Mouse (Mus musculus) frontal cortex, adult 2 months (tissue): Measurements from ENCODE around the gene Plcb4. TPM values are rescaled to one million over a fixed set of nuclear protein-coding genes. Genes with fewer than 3 reads are reported as not detected.

Experiments used
- DNase-seq, 2 experiments: peaks; one replicate each; pipeline ENCODE4 v3.0.0; 2022; ENCODE audit warnings: low spot score in 1 of 2; ENCODE audit errors: extremely low spot score in 1 of 2
- polyA plus RNA-seq: library from polyadenylated mRNA; depleted of rRNA; stranded (reverse); fragments of >200 nt; gene quantifications from 2 replicates; pipeline ENCODE4 v1.2.3, GENCODE M21; 2012

Plcb4 gene
- polyA plus RNA-seq, 1 experiment, result 48.5 TPM

DNA sequence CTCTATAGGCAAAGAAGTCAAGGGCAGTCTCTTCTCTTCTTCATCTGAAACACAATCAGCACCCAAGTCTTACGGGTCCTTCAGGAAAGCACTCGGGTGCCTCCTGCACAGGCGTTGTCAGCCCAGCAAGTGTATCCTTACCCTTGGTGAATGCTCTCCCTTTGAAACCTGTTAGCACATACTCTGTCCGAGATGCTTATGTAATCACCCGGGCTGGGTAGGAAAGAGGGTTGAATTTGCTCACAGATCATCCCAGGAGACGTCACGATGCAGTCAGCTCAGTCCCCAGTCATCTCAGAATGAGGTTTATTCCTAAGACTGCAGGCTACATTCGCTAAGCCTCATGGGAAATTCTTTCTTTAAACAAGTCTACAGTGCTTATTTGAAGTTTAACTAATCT, 184.9 kb downstream of the Plcb4 start:
- DNase-seq, result no peak

DNA sequence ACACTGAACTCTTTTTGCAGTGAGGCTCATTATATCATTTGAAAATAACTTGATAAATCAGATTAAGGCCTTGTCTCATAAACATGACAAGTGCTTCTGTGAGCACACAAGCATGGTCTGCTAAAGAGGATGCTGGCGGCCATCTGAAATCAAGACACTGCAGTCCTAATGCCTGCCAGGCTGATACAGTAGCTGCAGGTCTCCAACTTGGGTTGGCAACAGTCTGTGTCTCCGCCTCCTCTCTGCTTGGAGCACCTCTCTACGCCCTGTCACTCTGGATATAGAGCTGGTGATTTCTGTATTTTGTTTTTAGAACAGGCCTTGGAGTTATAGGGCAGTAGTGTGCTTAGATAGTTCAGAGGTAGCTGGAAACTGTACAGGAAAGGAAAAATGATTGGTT, 188.1 kb downstream of the Plcb4 start:
- no peak for DNase-seq

DNA sequence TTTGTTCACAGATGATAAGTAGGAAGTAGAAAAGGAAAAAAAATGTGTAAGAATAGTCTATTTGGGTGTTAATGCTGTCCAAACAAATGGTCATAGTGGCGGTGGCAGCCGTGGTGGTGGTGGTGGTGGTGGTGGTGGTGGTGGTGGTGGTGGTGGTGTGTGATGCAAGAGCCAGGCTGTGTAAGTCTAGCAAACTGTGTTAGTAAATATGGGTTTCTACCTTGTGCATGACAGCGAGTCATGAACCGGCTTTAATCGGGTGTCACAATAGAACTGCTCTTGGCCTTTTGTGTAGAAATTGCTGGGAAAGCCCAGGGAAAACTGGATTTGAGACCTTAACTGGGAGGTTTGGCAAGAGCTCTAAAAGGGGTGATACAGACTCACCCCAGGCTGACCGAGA, 188.9 kb downstream of the Plcb4 start:
- DNase-seq, result no peak

DNA sequence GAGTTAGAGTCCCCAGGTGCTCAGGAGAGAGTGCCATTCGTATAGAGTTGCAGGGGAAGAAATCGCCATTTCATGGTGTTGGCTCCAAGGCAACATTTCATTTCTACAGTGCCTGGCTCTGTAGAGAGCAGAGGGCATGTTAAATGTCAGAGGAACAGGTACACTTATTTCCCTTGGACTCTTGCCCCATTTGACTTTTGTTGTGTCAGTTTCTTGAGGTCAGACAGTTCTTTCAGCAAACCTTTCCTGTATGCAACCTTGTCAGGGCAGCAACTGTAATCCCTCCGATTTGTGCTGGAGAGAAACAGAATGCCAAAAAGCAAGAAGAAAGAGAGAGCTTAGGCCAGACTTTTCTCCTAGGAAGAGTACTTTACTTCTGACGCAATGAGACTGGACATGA, 189.4 kb downstream of the Plcb4 start:
- no peak for DNase-seq

DNA sequence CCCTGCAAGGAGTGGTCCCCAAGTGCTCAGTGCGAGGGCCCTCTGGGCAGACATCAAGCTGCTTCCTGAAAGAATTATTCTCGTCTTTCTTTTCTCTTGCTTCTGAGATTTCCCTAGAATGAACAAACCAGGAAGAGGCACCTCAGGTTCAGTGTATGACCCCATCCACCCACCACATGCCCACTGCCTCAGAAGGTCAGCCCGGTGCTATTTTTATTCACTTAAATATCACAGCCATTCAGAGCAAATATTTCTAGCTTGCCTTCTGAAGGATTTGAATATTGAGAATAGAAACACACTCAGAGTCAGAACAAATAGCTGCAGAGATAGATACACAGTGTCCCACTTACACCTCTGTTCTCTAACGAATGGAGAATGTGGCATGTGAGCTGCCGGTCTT, 193.2 kb downstream of the Plcb4 start:
- DNase-seq, result no peak

DNA sequence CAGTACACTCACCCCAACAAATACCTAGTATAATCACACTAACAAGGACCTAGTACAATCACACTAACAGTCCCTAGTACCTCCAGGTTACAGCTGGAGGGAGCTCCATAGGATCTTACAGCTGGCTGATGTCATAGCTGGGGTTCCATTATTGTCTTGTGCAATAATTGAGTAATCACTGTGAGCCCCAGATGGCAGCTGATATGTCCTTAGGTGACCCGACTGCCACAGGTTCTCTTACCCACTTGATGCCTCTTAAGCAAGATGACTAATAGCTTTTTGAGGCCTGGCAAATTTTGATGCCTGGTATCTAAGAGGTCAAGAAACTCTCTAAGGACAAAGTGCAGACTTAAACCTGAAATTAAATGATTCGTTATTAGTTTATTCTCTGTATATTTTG, 194.3 kb downstream of the Plcb4 start:
- no peak for DNase-seq

DNA sequence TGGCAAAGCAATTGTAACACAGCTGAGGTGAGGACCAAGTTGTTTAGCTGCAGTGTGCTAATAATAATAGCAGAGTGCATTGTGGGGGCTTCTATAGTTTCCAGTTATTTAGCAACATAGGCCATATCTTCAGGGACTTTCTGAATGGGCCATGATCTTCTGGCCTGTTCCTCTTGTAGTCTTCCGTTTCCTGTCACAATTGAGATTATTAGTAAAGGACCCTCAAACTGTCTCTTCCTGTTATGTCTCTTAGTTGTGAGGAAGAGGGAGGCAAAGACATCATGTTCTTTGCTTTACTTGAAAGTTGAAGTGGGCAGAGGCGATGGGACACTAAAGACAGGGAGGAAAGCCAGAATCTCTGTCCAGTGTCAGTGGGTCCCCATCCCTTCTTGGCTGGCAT, 195.2 kb downstream of the Plcb4 start:
- no peak for DNase-seq

DNA sequence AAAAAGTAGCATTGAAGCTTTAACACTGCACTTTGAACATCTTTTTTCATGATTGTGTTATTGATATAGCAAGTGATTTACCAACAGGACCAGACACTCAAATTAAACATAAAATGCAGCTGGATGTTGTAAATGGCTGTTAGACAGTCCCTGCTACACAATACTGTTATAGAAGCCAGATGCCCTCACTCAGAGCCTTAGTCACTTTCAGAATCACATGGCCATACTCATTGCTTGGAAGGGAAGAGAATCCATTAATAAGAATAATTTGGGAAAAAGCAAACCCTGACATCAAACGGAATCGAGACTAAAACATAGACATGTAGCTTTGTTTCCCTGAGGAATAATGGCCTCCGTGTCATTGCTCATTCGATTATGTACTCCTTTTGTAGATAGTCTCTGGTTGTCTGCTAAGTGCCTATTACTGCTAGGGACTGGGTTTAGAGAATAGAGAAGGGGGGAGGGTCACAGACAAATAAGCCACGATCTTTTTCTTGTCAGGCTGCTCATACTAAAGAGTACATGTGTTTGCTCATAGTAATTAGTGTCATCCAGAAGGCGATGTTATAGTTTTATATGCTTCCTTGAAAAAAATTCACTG, 197.2 kb downstream of the Plcb4 start:
- no peak for DNase-seq

DNA sequence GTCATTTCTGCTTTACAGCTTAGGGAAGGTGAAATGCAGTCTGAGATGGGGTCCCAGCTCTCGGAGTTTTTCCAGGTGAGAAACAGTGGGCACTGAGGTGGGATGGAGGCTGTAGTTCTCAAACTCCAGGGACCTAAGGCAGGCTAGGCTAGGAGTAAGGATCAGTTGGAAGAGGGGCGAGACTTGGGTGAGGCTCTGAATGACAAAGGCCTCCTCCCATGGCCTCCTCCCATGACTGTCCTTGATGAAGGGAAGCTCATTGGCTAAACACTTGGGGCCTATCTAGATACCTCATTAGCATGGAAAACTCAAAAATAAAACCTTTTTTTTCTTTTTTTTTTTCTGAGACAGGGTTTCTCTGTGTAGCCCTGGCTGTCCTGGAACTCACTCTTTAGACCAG, 198.0 kb downstream of the Plcb4 start:
- DNase-seq, result no peak

DNA sequence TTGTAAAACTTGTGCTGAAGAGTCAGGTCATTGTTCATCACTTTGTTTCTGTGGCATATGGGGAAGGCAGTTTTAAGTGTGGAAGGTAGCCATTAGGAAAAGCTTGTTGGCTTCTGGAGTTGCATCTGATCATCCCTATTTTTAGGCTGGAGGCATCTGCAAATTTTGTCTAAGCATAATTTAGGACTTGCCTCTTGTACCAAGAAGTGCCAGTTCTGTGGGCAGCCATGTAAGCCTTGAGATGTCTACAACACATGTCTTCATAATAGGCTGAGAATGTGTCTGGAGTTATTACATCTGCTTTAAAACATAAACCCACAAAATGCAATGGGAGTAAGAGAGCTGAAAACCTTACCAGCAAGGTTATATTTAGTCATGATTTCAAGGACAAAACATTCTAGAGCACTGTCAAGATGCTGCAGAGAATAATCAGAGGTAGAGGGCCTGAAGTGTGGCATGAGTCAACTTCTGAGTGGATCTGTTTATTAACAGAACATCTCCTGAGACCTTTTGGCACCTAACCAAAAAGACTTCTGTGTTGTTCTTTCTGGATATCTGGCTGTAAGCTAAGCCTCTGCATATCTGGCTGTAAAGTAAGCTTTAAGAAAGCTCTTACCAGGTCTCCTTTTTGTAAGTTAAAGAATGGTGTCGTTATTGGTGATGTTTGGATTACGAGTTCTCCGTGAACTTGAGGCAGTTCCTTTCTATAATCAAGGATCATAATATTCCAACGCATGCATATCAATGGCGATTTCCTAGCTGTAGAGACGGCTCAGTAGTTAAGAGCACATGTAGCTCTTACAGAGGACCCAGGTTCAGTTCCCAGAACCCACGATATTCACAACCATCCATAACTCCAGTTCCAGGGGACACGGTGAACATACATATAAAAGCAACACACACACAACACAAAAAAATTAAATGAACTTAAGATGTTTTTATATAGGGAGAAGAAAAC, 203.0 kb downstream of the Plcb4 start:
- peak; percentile 49 to 55 for DNase-seq

DNA sequence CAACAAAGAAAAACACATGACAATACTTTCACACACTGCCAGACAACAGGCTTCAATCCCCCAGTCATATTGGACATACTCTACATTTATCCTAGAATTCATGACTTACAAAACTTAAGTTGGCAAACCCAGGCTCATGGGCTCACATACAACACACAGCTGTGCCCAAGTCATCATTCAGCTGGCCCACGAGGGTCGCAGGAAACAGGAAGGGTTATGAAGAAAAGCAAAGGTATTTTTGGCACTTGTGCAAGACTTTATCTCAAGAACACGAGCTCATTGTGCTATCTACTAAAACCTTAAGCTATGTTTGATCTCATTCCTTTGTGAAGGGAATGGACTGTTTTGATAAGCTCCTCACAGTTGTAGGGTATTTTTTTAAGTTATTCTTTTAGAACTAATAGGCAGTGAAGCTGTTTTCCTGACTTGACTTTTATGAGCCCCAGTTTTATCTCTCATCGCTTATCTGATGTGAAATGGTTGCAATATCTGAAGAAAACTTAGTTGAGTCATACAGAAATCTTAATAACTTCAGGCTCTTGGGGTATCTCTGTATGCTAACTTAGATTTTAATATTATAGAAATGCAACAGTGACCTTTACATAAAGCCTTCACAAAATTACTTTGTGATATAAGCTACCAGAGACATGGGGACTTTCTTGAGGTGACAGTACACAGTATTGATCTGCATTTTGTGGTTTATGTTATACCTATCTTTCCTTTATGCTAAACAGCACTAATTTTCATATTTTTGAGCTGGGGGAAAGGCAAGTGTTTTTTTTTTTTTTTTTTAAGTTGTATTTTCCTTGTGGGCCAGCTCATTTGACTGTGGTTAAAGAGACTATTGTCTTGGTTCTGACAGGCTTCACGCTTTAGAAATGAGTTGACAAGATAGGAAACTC, 203.9 kb downstream of the Plcb4 start:
- no peak for DNase-seq

DNA sequence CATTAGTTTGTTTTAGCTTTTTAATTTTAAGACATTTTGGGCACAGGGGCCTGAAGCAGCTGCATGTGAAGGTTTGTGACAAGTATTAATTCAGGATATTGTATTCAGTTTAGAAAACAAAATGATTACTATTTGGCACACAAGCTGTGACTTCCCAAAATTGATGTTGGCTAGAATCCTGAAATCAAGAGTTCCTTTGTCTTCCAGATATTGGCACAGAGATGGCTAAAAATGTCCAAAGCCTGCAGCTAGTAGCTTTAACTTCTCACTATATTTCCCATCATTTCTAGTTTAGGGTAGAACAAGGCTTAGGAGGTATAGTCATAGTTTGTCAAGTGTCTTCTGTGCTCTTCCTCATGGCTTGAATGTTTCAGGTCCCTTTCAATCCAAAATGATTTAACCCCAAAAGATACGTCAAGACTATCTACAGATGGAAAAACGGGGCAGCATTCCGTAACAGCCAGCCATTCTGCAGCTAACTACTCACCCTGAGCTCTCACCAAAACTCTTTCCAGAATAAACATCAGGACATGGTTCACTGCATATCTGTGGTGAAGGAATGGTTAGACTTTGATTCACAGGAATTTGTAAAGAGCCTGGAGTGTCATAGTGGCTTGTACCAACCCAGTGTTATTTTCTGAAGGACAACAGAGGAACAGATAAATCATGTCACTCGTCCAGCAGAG, 204.7 kb downstream of the Plcb4 start:
- no peak for DNase-seq

DNA sequence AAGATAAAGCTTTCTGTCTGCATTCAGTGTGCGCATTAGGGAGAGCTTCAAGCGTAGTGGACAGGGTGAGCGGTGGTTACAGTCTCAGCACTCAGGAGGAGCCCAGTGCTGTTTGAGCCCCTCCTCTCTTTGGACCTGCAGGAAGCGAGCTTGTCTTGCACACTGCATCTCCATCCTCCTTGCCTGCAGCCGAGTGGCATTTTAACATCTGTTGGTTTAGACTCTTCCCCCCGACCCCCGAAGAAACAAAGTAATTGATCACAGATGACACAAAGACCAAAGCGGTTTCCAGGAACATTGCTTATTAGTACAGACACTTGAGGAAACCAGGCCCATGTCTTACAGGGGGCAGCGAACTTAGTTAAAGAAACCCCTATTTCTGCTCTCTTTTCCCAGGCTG, 207.6 kb downstream of the Plcb4 start:
- no peak for DNase-seq

DNA sequence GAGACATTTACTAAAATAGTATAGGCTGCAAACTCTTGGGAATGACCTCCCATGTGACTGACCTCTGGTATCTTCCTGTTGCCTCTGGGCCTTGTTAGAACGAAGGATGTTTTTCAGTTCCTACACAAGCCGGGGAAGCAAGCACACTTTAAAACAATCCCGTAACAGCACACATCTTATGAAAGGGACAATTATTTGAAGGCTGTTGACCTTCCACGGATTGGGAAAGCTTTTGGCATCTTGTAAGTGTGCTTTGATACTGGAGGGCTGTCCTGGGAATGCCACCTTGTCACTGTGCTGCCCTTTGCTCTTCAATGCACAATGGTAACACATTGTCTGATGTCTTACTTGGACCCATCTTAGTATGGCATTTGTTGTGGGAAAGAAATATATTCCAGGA, 208.0 kb downstream of the Plcb4 start:
- no peak for DNase-seq

DNA sequence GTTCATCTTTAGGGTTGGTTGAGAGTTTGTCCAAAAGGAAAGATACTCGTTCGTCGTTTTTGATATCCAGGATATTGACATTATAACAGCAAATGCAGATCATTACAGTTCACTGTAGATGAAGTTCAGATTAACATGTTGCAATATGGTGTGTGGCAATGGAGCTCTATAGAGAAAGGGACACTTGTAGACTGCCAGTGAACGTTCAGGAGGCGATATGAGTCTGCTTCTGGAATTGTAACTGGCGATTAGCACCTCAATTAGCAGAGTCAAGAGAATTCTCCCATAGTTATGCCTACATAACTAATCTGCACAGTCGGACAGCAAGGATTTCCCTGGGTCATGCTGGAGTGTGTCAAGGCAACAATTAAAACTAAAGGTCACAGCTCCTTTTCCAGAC, 210.8 kb downstream of the Plcb4 start:
- DNase-seq, result no peak

DNA sequence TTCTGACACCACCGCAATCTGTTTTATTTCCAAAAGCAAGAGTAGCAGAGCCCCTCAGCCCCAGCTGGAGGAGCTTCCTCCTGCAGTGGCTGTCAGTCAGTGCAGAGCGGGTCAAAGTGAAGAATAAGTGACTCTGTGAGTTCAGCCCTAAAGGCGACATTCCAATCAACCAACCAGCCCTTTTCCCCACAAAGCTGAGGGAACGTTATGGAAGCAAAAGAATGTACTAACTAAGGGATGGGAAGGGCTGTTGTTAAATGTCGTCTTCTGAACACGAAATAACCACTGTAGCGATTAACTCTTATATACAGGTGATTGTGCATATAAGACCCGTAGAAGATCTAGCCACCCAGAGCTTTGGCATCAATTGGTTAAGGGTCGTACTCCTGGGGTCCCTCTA, 214.3 kb downstream of the Plcb4 start:
- DNase-seq, result no peak

DNA sequence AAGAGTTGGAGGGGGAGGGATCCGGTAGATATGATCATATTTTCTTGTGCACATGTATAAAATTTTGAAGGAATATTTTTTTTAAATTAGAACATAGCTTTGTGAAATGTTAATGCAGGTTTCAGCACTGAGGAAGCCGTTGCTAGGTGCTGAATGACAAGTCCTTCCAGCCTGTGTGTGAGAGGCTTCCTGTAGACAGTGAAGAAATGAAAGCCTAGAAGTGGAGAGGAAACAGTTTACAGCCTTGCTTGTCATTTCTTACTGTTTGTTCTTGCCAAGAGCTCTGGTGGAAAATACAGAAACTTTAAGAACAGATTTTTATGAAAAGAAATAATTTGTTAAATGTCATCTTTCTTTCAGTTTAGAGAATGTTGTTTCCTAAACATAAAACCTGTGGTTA, 214.9 kb downstream of the Plcb4 start:
- DNase-seq, result no peak

DNA sequence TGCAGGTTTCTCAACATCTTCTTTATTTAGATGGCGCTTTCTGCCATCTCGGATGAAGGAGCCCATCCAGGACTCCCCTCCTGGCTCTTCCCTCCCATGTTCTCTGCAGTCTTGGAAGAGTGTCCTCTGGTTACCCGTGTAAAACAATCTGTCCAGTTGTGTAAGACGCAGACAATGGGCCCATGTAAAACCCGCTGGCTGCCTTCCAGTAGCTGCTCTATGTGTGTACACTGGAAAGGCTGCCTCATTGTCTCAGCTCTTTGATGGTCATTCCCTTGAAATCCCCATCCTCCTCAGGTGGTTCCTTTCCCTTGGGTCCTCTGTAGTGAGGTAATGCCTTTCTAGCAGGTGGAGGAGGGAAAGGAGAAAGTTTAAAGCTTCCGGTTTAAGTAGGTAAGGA, 216.7 kb downstream of the Plcb4 start:
- peak in 1 of 2 experiments; percentile 33 for DNase-seq

DNA sequence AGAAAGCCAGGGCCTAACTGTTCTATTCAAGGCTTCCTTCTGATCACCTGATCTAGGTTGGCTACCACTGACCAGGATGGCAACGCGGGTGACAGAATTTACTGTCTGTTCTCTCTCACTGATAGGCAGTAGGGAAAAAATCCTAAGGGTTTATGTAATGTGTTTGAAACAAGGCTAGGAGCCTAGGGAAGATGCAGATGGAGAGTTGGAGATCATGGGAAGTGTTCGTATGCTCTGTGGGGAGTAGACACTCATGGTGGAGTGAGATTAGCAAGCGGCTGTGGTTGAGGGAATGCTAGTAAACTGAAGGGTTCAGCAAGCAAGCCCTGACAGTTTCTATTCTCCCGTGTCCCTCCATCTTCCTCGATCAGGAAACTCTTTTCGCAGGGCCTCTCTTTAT, 220.5 kb downstream of the Plcb4 start:
- DNase-seq, result no peak

DNA sequence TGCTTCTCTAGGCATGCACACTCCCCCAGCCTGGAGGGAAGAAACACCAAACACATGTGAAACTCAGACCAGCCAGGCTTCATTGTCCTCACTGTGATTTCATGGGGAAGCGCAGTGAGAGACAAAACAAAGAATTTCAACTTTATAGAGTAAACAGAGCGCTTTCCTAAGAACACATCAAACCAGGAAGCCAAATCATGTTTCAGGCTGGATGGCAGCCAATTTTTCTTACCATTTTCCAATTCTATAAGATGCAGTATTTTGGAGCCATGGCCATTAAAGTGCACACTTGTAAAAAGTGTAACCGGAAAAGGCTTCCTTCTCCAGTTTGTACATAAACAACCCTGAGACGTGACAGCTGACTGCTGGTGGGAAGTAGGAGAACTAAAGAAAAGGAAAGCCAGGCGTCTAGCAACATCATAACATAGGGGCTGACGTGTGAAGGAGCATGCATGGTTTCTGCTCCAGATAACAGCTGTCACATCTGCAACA, 221.5 kb downstream of the Plcb4 start:
- no peak for DNase-seq
